Mouse (Mus musculus) heart, postnatal 4 days (tissue): ENCODE measurements at regions not wholly inside any gene's neighbourhood (a gene's known extent, or its start where the extent isn't known, plus 50 kb on each side); places are given as distances from the start of the nearest gene placed in this dataset.

ENCODE experiments used
- DNase-seq: peaks from one replicate; pipeline ENCODE4 v3.0.0; 2021

- no peak for DNase-seq
Measured at GRCm38 (mm10) chr8:87417466-87417865, 54.9 kb downstream of the Cbln1 start.

- DNase-seq: no peak
Measured at GRCm38 (mm10) chr8:87415051-87415630, 57.3 kb downstream of the Cbln1 start.

- no peak for DNase-seq
Measured at GRCm38 (mm10) chr8:87389016-87389415, 83.4 kb downstream of the Cbln1 start.

- no peak for DNase-seq
Measured at GRCm38 (mm10) chr8:87383527-87384206, 88.7 kb downstream of the Cbln1 start.

- DNase-seq: no peak
Measured at GRCm38 (mm10) chr8:87382311-87382710, 90.1 kb downstream of the Cbln1 start.

GRCm38 (mm10) chr8:87380791-87381190 is 91.6 kb downstream of the Cbln1 start:
- no peak for DNase-seq

- DNase-seq: no peak
Measured at GRCm38 (mm10) chr8:87379296-87379695, 93.1 kb downstream of the Cbln1 start.

- no peak for DNase-seq
Measured at GRCm38 (mm10) chr8:87374044-87374443, 98.4 kb downstream of the Cbln1 start.

- DNase-seq: no peak
Measured at GRCm38 (mm10) chr8:87373535-87373934, 98.9 kb downstream of the Cbln1 start.

GRCm38 (mm10) chr8:87372061-87372460 is 100.3 kb downstream of the Cbln1 start:
- no peak for DNase-seq

GRCm38 (mm10) chr8:87370194-87370593 is 102.2 kb downstream of the Cbln1 start:
- DNase-seq: no peak

- no peak for DNase-seq
Measured at GRCm38 (mm10) chr8:87350471-87350870, 121.9 kb downstream of the Cbln1 start.

GRCm38 (mm10) chr8:87349781-87350181 is 122.6 kb downstream of the Cbln1 start:
- DNase-seq: peak; percentile 7

GRCm38 (mm10) chr8:87329371-87329770 is 143.0 kb downstream of the Cbln1 start:
- no peak for DNase-seq

- no peak for DNase-seq
Measured at GRCm38 (mm10) chr8:87314570-87314969, 157.8 kb downstream of the Cbln1 start.

GRCm38 (mm10) chr8:87311282-87311681 is 161.1 kb downstream of the Cbln1 start:
- DNase-seq: peak; percentile 6

GRCm38 (mm10) chr8:87308311-87308710 is 164.1 kb downstream of the Cbln1 start:
- DNase-seq: no peak

GRCm38 (mm10) chr8:87305001-87305400 is 167.4 kb downstream of the Cbln1 start:
- no peak for DNase-seq

GRCm38 (mm10) chr8:87303522-87303921 is 168.9 kb downstream of the Cbln1 start:
- no peak for DNase-seq

- no peak for DNase-seq
Measured at GRCm38 (mm10) chr8:87297761-87298160, 174.6 kb downstream of the Cbln1 start.

GRCm38 (mm10) chr8:87297331-87297730 is 175.1 kb downstream of the Cbln1 start:
- DNase-seq: no peak

GRCm38 (mm10) chr8:87286059-87286458 is 186.3 kb downstream of the Cbln1 start:
- no peak for DNase-seq

- DNase-seq: no peak
Measured at GRCm38 (mm10) chr8:87284356-87284755, 188.1 kb downstream of the Cbln1 start.

- DNase-seq: no peak
Measured at GRCm38 (mm10) chr8:87282511-87282910, 189.9 kb downstream of the Cbln1 start.

- no peak for DNase-seq
Measured at GRCm38 (mm10) chr8:87273328-87273727, 199.1 kb downstream of the Cbln1 start.
